Mouse (Mus musculus) ZHBTc4 (cell line): ENCODE data around the gene Mmel1.

Experiments used
- DNase-seq: peaks from one replicate; pipeline ENCODE4 v3.0.0-alpha.2; 2011; ENCODE audit warnings: low read depth, low spot score

The Mmel1 gene

GRCm38 (mm10) chr4:154904185-154905071, 35.0 kb downstream of the Mmel1 start:
- DNase-seq: peak; percentile 95

DNA sequence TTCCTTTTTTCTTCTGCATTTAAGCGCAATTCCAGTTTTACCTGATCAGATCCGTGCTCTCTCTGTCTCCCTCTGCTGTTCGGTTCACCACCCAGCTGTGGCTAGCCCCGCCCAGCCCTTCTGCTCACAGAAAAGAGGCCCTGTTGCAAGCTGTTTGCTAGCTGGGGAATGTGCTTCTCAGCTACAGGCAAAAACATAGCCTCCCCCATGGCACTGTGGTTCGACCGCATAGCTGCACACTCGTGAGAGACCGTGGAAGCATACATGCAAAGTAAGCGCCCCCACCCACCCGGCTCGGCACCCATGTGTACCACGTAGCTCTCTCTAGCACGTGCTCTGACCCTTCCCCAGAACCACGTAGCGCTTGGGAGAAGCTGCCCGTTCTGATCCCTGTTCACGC, 38.4 kb downstream of the Mmel1 start:
- peak; percentile 87 for DNase-seq

DNA sequence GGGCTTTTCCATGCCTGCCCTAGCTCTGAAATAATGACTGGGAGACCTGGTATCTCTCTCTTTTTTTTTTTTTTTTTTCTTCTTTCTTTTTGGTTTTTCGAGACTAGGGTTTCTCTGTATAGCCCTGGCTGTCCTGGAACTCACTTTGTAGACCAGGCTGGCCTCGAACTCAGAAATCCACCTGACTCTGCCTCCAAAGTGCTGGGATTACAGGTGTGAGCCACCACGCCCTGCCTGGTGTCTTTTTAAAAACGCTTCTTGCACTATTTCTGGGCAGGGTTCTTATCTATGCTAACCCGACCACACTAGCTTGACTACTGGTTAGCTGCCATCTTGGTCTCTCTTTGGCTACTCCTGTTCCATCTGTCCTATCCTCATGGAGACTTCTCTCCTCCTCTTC, 39.1 kb downstream of the Mmel1 start:
- DNase-seq: no peak

DNA sequence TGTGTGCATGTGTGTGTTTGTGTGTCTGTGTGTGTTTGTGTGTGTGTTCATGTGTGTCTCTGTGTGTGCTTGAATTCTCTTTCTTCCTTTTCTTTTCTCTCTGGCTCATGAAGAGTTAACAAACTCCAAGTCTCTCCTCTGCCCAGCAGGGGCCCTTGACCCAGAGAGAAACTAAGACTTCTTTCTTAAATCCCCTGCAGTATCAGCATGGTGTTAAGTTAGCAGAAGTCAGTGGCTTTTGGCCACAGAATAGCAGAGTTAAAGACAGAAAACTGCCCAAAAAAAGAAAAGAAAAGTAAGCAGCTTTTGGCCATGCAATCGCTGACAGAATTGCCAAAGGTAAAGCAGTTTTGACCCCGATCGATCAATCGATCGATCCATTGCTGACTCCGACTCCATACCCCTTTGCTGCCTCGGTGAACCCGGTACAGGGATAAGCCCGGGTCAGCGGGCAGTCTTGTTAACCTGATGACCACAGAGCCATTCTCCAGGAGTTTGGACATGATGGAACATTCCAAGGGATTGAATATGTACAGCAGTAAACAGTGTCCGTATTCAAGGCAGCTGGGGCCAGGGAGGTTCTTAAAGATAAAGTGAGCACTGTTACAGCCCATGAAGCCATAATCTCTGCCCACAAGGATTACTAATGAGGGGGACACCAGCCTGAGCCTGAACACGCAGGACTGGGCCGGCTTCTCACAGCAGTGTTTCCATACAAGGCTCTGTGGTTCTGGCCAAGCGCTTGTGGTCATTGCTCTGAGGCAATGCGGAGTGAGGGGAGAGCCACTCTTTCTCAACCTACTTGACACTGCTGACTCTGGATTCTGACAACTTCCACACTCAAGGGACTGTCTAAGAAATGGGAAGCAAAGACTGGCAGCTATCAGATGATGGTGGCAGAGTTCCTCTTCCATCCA, 41.5 kb downstream of the Mmel1 start:
- no peak for DNase-seq

DNA sequence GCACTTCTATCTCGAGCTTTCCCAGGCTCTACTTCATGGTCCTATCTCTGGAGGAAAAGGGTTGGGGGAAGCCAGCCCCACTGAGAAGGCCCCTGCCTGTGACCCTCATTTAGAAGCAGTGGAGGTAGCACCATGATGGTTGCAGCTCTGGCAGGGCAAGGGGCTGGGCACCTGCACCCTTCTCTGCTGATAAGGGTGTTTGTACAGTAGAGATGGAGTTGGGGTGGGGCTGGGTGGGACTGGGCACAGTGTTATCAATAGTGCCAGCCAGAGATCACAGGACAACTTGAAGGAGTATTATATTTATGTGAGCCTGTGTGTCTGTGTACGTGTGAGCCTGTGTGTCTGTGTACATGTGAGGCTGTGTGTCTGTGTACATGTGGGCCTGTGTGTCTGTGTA, 42.3 kb downstream of the Mmel1 start:
- no peak for DNase-seq

DNA sequence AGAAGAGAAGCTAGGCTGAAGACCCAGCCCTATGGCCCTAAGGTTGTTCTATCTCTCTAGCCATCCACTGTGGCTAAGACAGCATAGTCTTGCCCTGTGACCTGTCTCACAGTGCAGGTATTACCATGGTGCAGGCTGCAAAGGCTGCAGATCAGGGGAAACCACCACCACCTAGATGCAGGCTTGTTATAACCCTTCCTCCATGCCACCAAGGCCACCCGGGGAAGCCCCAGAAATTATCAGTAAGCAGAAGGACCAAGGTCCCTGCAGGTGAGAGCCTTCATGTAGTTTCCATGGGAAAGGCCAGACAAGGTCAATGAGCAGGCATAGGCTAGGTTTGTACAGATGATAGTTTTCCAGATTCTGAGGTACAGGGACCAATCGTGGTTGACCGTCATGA, 44.5 kb downstream of the Mmel1 start:
- no peak for DNase-seq

- no peak for DNase-seq
Measured at GRCm38 (mm10) chr4:154914252-154914651, 44.9 kb downstream of the Mmel1 start.

DNA sequence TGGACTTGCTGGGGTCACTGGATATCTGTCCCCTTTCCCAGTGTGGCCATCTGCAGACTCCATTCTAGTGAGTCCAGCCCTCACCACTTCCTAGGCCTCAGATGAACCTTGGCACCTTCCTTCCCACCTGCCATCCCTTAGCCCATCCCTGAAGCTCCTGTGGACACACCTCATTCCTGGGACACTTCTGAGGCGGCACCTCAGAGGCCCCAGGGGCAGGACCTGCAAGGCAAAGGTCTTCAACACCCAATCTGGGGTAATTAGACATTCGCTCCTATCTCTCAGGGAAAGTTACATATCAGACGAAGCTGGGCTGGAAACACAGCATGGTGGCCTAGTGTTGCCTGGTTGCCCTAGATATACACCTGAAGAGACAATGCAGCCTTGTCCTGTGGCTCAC, 45.3 kb downstream of the Mmel1 start:
- no peak for DNase-seq

- DNase-seq: no peak
Measured at GRCm38 (mm10) chr4:154915286-154915685, 45.9 kb downstream of the Mmel1 start.

- no peak for DNase-seq
Measured at GRCm38 (mm10) chr4:154916662-154917061, 47.3 kb downstream of the Mmel1 start.

- DNase-seq: no peak
Measured at GRCm38 (mm10) chr4:154922291-154922690, 52.9 kb downstream of the Mmel1 start.

GRCm38 (mm10) chr4:154922931-154923330, 53.5 kb downstream of the Mmel1 start:
- no peak for DNase-seq

DNA sequence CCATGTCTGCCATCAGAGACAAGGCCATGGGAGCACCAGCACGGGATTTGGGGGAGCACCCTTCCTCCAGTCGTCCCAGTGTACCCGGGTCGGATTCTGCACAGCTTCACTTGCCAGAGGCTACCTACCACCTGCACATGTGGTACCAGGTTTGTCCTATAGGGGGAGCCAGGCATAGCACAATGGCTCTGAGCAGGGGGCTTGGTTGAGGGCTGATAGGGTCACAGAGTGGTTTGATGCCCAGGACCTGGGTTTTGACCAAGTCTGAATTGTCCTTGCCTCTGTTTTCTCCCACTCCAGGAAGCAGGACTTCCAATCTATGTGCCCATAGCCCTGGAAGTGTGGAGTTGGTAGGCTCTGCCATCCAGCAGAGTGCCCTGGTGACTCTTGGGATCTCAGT, 56.0 kb downstream of the Mmel1 start:
- DNase-seq: peak; percentile 70

GRCm38 (mm10) chr4:154926969-154927898, 57.8 kb downstream of the Mmel1 start:
- DNase-seq: no peak

DNA sequence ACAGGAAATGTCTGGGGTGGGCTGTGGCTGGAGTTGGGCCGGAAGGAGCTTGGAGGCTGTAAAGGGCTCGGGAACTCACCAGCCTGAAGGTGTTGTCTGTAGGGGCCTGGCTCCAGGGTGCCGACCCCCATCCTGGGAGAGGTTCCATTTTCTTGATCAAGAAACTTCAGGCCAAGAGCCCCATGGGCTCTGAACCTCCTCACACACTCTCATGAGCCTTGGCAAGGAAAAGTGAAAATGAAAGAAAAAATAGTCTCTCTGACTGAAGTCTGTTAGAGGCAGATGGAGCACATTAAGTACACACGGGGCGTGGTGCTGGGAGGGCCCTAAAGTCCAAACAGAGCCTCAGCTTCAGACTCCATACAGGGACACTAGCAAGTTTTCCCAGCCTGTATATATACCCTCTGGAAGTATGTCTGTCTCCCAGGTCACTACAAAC, 58.5 kb downstream of the Mmel1 start:
- no peak for DNase-seq

DNA sequence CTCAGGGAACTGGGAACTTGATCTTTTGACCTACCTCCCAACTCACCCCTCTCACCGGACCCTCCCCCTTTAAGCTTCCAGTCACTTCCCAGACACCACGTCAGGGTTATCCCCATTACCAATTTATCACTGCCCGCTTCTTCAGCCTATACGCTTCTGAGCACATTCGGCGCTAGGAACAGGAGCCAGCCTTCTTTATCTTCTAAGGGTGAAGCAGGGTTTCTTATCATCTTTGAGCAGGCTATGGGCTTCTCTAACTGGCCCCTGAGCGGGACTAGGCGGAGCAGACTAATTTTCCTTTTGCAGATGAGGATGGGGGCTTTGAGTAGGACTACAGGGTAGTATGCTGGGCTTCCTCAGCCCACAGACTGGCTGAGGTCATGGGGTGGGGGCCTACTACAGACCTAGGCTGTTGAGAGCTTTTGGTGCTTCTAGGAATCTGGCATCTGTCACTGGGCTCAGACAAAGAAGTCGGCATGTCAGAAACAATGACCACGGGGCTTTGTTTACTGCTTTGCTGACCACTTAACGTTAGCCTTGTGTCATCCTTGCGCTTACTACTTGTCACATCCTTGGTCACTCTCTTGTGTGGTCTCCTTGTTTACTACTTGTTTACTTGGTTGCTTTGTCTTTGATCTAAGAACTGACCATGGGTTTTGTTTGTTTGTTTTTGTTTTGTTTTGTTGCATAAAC, 59.2 kb downstream of the Mmel1 start, which contains the start of gene Tnfrsf14:
Tnfrsf14 (minus strand) TSS at position 169 of the 693 bp plus-strand sequence.
- no peak for DNase-seq

- DNase-seq: no peak
Measured at GRCm38 (mm10) chr4:154929088-154929660, 59.8 kb downstream of the Mmel1 start.

- no peak for DNase-seq
Measured at GRCm38 (mm10) chr4:154933306-154933907, 64.0 kb downstream of the Mmel1 start.

GRCm38 (mm10) chr4:154934800-154935199, 65.4 kb downstream of the Mmel1 start:
- no peak for DNase-seq

DNA sequence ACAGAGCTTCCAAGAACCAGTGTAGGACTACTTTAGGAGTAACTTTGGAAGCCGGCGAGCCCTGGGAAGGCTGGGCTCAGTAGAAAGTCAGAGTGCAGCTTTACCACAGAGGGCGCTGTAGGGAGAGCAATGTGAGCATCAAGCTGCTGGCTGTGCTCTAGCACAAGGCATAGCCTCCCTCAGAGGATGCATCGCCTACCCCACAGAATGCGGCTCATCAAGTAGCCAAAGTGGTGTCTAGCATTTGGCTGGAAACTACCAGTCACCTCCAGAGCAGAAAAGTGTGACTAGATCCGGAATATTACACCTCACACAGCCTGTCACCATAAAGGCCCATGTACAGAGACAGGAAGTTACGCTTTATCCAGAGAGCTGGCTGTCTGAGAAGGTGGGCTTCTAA, 66.4 kb downstream of the Mmel1 start:
- DNase-seq: peak; percentile 39
